Mouse (Mus musculus) erythroblast, embryonic 14.5 days (primary cell): ENCODE measurements around the gene Bcor.

ENCODE experiments used
- GATA1 ChIP-seq: IDR thresholded peaks from 2 replicates; pipeline ENCODE4 v1.6.1; 2012; ENCODE audit warnings: low read length, inconsistent platforms, mixed read lengths
- TAL1 ChIP-seq: IDR thresholded peaks from 3 replicates; pipeline ENCODE4 v1.6.1; 2012; ENCODE audit warnings: low read length, inconsistent platforms, mixed read lengths

- TF ChIP-seq TAL1: no peak
- TF ChIP-seq GATA1: no peak
These were observed 40.7 kb downstream of the Bcor start for GRCm38 (mm10) chrX:12119476-12119875.
